Mouse (Mus musculus) ES-CJ7 (cell line): ENCODE results near the gene Saa4.
"Not testable (repeated sequence)": the region's sequence is repeated elsewhere in the genome, so short reads cannot be mapped to it uniquely, and the experiment has no call there.

ENCODE experiments used
- DNase-seq: peaks from one replicate; pipeline ENCODE4 v3.0.0; 2011; ENCODE audit warnings: low read depth, low spot score

Saa4 gene

DNA sequence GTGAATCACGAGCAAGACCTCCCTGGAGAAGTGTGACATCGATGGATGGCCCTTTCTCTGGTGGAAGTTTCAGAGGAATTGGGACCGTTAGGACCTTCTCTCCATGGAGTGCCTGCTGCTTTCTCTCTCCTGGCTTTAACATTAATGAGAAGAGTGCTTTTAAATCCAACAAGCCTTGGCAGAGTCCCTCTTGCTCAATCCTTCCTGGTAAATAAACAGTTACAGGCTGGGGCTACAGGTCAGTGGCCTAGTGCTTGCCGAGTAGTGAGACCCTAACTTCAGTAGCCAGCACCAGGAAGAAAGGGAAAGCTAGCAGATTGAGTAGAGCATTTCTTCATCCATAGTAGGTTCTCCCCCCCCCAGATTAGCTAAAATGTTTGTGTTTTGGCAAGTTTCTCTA lies at the start of gene Saa4:
Gene Saa4, minus strand, starts transcription at position 146 of the 400 bp plus-strand sequence.
- DNase-seq, result no peak

GRCm38 (mm10) chr7:46770706-46771105 lies 38.3 kb upstream of the Saa4 start:
- peak; percentile 90 for DNase-seq

- peak; percentile 40 for DNase-seq
Observed at GRCm38 (mm10) chr7:46768451-46768850, 36.0 kb upstream of the Saa4 start.

DNA sequence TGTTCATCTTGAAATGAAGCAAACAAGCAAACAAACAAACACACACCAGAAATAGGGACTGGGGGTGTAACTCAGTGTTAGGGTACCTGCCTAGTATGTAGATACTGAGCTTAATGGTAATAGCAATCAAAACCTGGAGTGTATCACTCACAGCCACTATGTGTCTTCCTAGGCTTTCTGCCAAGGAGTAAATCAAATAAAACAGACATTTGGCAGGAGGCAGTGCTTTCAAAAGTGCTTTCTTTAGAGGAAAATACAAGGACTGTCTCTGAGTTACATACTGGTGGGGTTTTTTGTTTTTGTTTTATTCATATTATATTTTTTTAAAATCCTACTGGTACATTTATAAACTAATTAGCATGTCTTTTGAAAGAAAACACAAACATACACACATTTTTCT lies 35.0 kb upstream of the Saa4 start:
- DNase-seq, result no peak

DNA sequence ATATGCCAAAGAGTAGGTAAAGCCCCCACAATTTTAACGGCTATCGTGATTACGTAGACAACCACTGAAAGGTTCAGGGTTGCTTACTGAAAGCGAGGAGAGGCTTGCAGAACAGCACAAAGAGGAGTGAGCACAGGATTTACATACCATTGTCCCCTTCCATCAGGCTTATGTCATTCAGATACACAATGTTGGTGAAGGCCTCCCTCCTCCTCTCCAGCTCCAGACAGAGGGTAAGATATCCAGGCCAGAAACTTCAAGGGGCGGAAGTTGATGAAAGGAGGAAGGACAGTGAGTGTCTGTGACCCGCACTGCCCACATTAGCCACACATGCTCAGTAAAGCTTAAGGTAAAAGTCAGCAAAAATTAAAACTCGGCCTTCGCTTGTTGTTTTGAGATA lies 32.3 kb upstream of the Saa4 start:
- DNase-seq, result peak; percentile 81

- no peak for DNase-seq
Observed at GRCm38 (mm10) chr7:46762601-46763000, 30.2 kb upstream of the Saa4 start.

- peak; percentile 83 for DNase-seq
Observed at GRCm38 (mm10) chr7:46761049-46761795, 28.8 kb upstream of the Saa4 start.

DNA sequence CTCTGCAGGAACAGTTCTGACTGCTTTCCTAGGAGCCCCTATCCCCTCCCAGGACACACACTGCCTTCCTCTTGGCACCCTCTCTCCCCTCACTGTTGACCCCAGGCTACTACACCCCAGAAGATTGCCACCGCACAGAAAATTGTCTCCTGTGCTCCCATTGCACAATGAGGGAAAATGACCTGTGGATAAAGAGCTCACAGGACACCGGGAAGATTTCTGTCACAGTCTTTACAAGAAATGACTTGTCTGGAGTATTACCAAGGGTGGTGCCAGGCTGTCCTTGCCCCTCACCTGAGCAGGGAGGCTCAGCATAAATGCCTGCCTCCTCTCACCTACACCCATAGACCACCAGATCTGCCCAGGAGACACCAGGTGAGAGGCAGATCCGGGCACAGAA lies 19.1 kb upstream of the Saa4 start, which contains the start of gene Saa2:
Gene Saa2, plus strand, starts transcription at position 301 of the 400 bp plus-strand sequence.
- no peak for DNase-seq

- peak; percentile 76 for DNase-seq
Observed at GRCm38 (mm10) chr7:46748459-46748858, 16.1 kb upstream of the Saa4 start.

DNA sequence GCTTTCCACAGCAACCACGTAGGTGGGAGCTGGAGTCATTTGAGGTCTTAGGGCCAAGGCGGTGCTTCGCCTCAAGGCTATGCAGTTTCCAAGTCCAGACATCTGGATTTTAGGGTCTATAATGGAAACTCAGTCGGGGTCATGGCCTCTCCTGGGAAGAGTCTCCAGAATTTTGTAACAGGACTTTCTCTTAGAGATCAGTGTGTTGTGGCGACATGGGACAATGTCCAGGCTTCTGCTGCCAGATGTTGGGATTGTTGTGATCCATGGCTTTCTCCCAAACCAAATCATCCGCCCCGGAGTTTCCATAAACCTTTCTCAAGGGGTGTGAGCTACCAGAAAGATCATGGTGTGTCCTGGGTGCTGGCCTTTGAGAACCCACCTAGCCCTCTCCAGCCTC lies 14.0 kb upstream of the Saa4 start:
- DNase-seq, result no peak

- no peak for DNase-seq
Observed at GRCm38 (mm10) chr7:46745816-46746215, 13.4 kb upstream of the Saa4 start.

GRCm38 (mm10) chr7:46742880-46743279 lies 10.5 kb upstream of the Saa4 start, which contains the start of gene Saa1:
Gene Saa1 (minus strand): TSS chr7:46742980.
- not testable (repeated sequence) for DNase-seq

DNA sequence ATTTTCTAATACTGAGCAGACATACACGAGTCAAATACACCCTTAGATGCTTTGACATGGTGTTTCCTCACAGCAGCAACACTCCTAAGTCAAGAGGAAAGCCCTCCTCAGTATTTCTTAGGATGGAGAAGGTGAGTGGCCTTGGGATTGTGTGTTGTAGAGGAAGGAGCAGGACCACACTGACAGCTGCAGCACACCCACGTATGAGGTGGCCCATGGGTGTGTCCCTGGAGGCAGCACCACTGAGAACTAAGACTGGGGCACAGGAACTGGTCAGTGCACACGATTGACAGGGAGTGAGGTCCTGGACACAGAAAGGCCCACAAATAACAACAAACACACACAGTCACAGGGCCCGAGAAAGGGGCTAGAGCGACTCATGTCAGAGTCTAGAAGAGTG lies 7.6 kb upstream of the Saa4 start:
- DNase-seq, result not testable (repeated sequence)

DNA sequence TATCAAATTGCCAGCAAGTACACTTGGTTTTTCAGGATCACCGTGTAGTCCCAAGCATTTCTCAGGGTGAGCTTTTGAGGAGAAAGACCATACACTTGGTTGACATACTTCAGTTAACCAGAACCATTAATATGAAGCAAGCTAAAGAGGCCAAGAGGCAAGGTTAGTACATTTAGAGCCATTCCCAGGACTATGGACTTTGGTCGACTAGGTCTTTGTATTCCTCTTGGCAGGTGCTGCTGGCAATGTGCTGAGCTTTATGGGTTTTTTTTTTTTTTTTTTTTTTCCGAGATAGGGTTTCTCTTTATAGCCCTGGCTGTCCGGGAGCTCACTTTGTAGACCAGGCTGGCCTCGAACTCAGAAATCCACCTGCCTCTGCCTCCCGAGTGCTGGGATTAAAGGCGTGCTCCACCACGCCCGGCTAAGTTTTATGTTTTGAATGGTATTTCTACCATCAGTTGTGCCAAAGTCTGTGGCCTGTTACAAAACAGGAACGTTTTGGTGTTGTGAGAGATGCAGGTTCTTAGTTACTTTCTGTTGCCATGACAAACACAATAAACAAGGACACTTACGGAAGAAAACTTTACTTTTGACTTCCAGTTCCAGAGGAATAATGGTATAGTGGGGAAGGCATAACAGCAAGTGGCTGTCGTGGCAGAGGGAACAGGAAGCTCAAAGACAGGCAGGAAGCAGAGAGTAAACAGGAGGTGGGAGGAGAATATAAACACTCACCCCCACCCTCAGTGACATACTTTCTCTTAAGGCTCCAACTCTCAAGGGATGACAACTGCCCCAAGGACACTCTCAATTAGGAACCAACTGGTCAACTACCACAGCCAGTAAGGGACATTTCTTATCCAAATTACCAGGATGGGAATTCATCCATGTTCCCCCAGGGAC lies 6.4 kb upstream of the Saa4 start:
- no peak for DNase-seq

- DNase-seq, result no peak
Observed at GRCm38 (mm10) chr7:46734983-46735382, 2.6 kb upstream of the Saa4 start.

DNA sequence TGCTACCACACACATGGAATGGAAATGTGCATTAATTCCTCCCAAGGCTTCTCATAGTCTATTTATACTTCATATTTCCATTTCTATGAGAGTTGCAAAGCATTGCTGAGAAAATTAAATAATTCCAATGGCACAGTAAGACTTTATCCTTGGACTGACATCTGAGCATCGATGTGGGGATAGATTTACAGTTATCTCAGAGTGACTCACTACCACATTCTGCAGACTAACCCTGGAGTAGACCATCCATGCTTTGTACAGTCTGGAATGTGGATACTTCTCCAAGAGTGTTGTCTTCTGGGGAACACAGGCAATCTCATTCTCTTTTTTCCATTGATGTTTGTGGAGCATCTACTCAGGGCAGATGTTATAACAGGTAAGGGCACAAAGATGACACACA lies 4.8 kb downstream of the Saa4 start:
- DNase-seq, result no peak

- DNase-seq, result no peak
Observed at GRCm38 (mm10) chr7:46724396-46724795, 8.0 kb downstream of the Saa4 start.

DNA sequence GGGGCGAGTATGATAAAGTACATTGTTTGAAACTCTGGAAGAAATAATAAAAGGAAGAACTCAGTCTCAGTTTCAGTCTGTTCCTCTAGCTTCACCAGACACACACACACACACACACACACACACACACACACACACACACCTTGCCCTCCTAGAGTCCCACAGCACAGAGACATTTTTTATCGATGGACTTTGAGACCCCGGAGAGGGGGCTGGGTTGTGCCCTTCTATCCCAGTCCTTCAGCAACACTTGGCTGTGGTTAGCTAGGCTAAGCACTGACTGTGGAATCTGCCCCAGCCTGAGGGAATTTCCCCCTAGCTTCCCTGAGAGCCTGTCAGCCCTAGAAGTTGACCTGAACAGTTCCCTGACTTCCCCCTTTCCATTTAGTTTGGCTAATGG lies 8.6 kb downstream of the Saa4 start:
- no peak for DNase-seq

GRCm38 (mm10) chr7:46723354-46723753 lies 9.0 kb downstream of the Saa4 start:
- no peak for DNase-seq

GRCm38 (mm10) chr7:46720460-46720859 lies 11.9 kb downstream of the Saa4 start:
- no peak for DNase-seq

DNA sequence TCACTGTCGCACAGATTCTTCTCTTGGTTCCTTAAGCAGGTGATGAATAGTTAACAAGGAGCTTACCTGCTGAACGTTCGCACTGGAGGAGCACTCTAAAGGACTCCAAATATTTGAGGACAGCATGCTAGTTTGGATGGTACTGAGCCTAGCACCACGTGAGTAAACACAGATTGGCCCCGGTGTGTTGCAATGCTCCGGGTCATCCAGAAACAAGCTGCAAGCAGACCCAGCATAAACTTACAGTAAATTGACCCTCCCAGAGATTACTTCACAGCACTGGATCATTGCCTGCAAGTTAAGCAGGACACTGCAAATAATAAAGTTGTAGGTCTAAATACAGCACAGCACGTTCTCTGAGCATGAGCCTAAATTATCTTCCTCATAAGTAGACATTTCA lies 12.9 kb downstream of the Saa4 start:
- no peak for DNase-seq

- DNase-seq, result no peak
Observed at GRCm38 (mm10) chr7:46718591-46719270, 13.7 kb downstream of the Saa4 start.
